Mouse (Mus musculus) hindbrain, embryonic 16.5 days (tissue): Measurements from ENCODE around the gene Pcdh9. TPM values are rescaled to one million over a fixed set of nuclear protein-coding genes. Genes with fewer than 3 reads are reported as not detected.

ENCODE experiments used
- ATAC-seq: fragments of 200-750 bp; cut with Nextera tagmentation; 2 replicates; pipeline ENCODE4 v1.8.0; 2017; ENCODE audit warnings: moderate TSS enrichment, moderate library complexity
- H3K27ac ChIP-seq: fragments of 300-500 bp; sonication (generic); 2 replicates; pipeline ENCODE4 v1.5.1; 2014; ENCODE audit warnings: low read depth, mild to moderate bottlenecking, control low read depth, low read length, moderate library complexity
- H3K27me3 ChIP-seq: fragments of 300-500 bp; sonication (generic); replicated peaks from 2 replicates; pipeline ENCODE4 v1.6.1; 2014; ENCODE audit warnings: low read length; ENCODE audit not compliant: control insufficient read depth, insufficient read depth
- H3K36me3 ChIP-seq: fragments of 300-500 bp; sonication (generic); 2 replicates; pipeline ENCODE4 v1.6.1; 2014; ENCODE audit warnings: mild to moderate bottlenecking, low read length, moderate library complexity, mixed read lengths; ENCODE audit not compliant: control insufficient read depth, insufficient read depth
- H3K4me1 ChIP-seq: fragments of 300-500 bp; sonication (generic); 2 replicates; pipeline ENCODE4 v1.6.1; 2014; ENCODE audit warnings: low read depth, low read length; ENCODE audit not compliant: control insufficient read depth, insufficient read depth
- H3K4me2 ChIP-seq: fragments of 300-500 bp; sonication (generic); 2 replicates; pipeline ENCODE4 v1.6.1; 2014; ENCODE audit warnings: mild to moderate bottlenecking, low read length, control low read depth, moderate library complexity
- H3K4me3 ChIP-seq: fragments of 300-500 bp; sonication (generic); 2 replicates; pipeline ENCODE4 v1.5.1; 2014; ENCODE audit warnings: mild to moderate bottlenecking, low read length, control low read depth, moderate library complexity
- H3K9ac ChIP-seq: fragments of 300-500 bp; sonication (generic); 2 replicates; pipeline ENCODE4 v1.6.1; 2014; ENCODE audit warnings: low read depth, mild to moderate bottlenecking, control low read depth, low read length, moderate library complexity
- H3K9me3 ChIP-seq: fragments of 300-500 bp; sonication (generic); 2 replicates; pipeline ENCODE4 v1.6.1; 2014; ENCODE audit warnings: mild to moderate bottlenecking, low read length, moderate library complexity; ENCODE audit not compliant: control insufficient read depth
- WGBS: fragments of 180-500 bp; shearing (Covaris S2); extraction: QIAGEN DNeasy Blood & Tissue Kit; methylation state at CpG from one replicate; pipeline ENCODE4 v1.1.7; 2014; 5-methylcytosine and 5-hydroxymethylcytosine counted together
- polyA plus RNA-seq: library from polyadenylated mRNA; unstranded; fragments of >200 nt; fragmentation: Nextera tagmentation; extraction: Ambion mirVana; gene quantifications from 2 replicates; pipeline ENCODE4 v1.2.1, GENCODE M21; 2015

The Pcdh9 gene
- 216 and 232 TPM in 2 replicates for polyA plus RNA-seq

- Histone ChIP-seq H3K4me3 (peak within 1 kb of the TSS; percentile 58), H3K4me2 (peak within 1 kb of the TSS; percentile 72), H3K9me3 (no peaks in the 10 kb centered on the region), H3K4me1 (peaks cover 3% of the 10 kb centered on the region), H3K36me3 (peaks cover 5% of the 10 kb centered on the region; the same call in 1 of the 2 replicates), H3K27me3 (no peaks in the 10 kb centered on the region), H3K9ac (peak within 1 kb of the TSS; percentile 76), H3K27ac (peak within 1 kb of the TSS; percentile 86)
- WGBS: under 1% methylated on average over 50 of the region's 50 CpGs
- ATAC-seq: peak; percentile 99
Observed at GRCm38 (mm10) chr14:93890519-93891370, at the start of gene Pcdh9. Gene Pcdh9, minus strand, starts transcription at chr14:93890679.

GRCm38 (mm10) chr14:93906928-93907327 lies 16.4 kb upstream of the Pcdh9 start:
- no peak overlapping the region for H3K9ac ChIP-seq
- H3K4me2 ChIP-seq: no peak overlapping the region
- WGBS: 80% methylated on average over 1 of the region's 1 CpGs
- no peaks in the 10 kb centered on the region for H3K27me3 ChIP-seq
- no peak for ATAC-seq
- H3K36me3 ChIP-seq: no peaks in the 10 kb centered on the region
- no peaks in the 10 kb centered on the region for H3K9me3 ChIP-seq
- no peak overlapping the region for H3K4me3 ChIP-seq
- no peaks in the 10 kb centered on the region for H3K4me1 ChIP-seq
- H3K27ac ChIP-seq: no peak overlapping the region

GRCm38 (mm10) chr14:93898533-93898932 lies 8.1 kb upstream of the Pcdh9 start:
- no peak for ATAC-seq

GRCm38 (mm10) chr14:93895131-93895530 lies 4.7 kb upstream of the Pcdh9 start:
- ATAC-seq: no peak
- no peak overlapping the region for H3K9ac ChIP-seq
- 92% methylated on average over 3 of the region's 3 CpGs for whole genome bisulfite sequencing
- no peaks in the 10 kb centered on the region for H3K36me3 ChIP-seq
- H3K4me1 ChIP-seq: no peaks in the 10 kb centered on the region; the same call in 1 of the 2 replicates
- no peak overlapping the region for H3K27ac ChIP-seq
- H3K4me2 ChIP-seq: no peak overlapping the region
- H3K9me3 ChIP-seq: no peaks in the 10 kb centered on the region
- H3K27me3 ChIP-seq: no peaks in the 10 kb centered on the region
- no peak overlapping the region for H3K4me3 ChIP-seq

More at GRCm38 (mm10) chr14:93898533-93898932, 8.1 kb upstream of the Pcdh9 start:
- H3K9me3 ChIP-seq: no peaks in the 10 kb centered on the region
- H3K4me1 ChIP-seq: no peaks in the 10 kb centered on the region
- H3K27ac ChIP-seq: no peak overlapping the region
- no peak overlapping the region for H3K4me3 ChIP-seq
- H3K9ac ChIP-seq: no peak overlapping the region
- no peaks in the 10 kb centered on the region for H3K36me3 ChIP-seq
- H3K4me2 ChIP-seq: no peak overlapping the region
- H3K27me3 ChIP-seq: no peaks in the 10 kb centered on the region

GRCm38 (mm10) chr14:93891371-93891746 lies 880 bp upstream of the Pcdh9 start:
- H3K27me3 ChIP-seq: no peaks in the 10 kb centered on the region
- WGBS: under 1% methylated on average over 13 of the region's 13 CpGs
- peaks cover under 1% of the 10 kb centered on the region; the same call in 1 of the 2 replicates for H3K36me3 ChIP-seq
- peak overlapping the region; percentile 72 for H3K4me2 ChIP-seq
- peak overlapping the region; percentile 76 for H3K9ac ChIP-seq
- peak overlapping the region; percentile 58 for H3K4me3 ChIP-seq
- ATAC-seq: 0 out of 2 replicates have a peak, but pooled peaks have one; percentile 2
- H3K9me3 ChIP-seq: no peaks in the 10 kb centered on the region
- peak overlapping the region; percentile 86 for H3K27ac ChIP-seq
- peaks cover 2% of the 10 kb centered on the region; the same call in 1 of the 2 replicates for H3K4me1 ChIP-seq

GRCm38 (mm10) chr14:93889839-93890518 lies 500 bp downstream of the Pcdh9 start:
- WGBS: 0% methylated on average over 20 of the region's 20 CpGs
- peaks cover 7% of the 10 kb centered on the region for H3K4me1 ChIP-seq
- peak overlapping the region; percentile 80 for H3K27ac ChIP-seq
- H3K9me3 ChIP-seq: no peaks in the 10 kb centered on the region
- H3K4me3 ChIP-seq: peak overlapping the region; percentile 58
- H3K4me2 ChIP-seq: peak overlapping the region; percentile 72
- peaks cover 5% of the 10 kb centered on the region; the same call in 1 of the 2 replicates for H3K36me3 ChIP-seq
- H3K9ac ChIP-seq: peak overlapping the region; percentile 72
- ATAC-seq: peak; percentile 49
- H3K27me3 ChIP-seq: no peaks in the 10 kb centered on the region

GRCm38 (mm10) chr14:93889231-93889630 lies 1.2 kb downstream of the Pcdh9 start:
- 16% methylated on average over 6 of the region's 6 CpGs for WGBS
- Histone ChIP-seq H3K9me3 (no peaks in the 10 kb centered on the region), H3K4me2 (peak overlapping the region; percentile 72), H3K4me1 (peaks cover 7% of the 10 kb centered on the region), H3K36me3 (peaks cover 5% of the 10 kb centered on the region; the same call in 1 of the 2 replicates), H3K27me3 (no peaks in the 10 kb centered on the region), H3K9ac (peak overlapping the region; percentile 72), H3K4me3 (peak overlapping the region; percentile 58), H3K27ac (no peak overlapping the region; the same call in 1 of the 2 replicates)
- no peak for ATAC-seq

GRCm38 (mm10) chr14:93888346-93888745 lies 2.1 kb downstream of the Pcdh9 start:
- Histone ChIP-seq H3K27ac (no peak overlapping the region), H3K4me3 (peak overlapping the region; percentile 58), H3K4me1 (peaks cover 7% of the 10 kb centered on the region), H3K27me3 (no peaks in the 10 kb centered on the region), H3K36me3 (peaks cover 5% of the 10 kb centered on the region; the same call in 1 of the 2 replicates), H3K9ac (peak overlapping the region; percentile 72), H3K9me3 (no peaks in the 10 kb centered on the region), H3K4me2 (peak overlapping the region; percentile 72)
- no peak for ATAC-seq
- WGBS: 55% methylated on average over 5 of the region's 5 CpGs

- Histone ChIP-seq H3K4me3 (peak overlapping the region; percentile 58), H3K4me2 (peak overlapping the region; percentile 72), H3K36me3 (peaks cover 5% of the 10 kb centered on the region; the same call in 1 of the 2 replicates), H3K27ac (no peak overlapping the region), H3K9me3 (no peaks in the 10 kb centered on the region), H3K4me1 (peaks cover 7% of the 10 kb centered on the region), H3K27me3 (no peaks in the 10 kb centered on the region), H3K9ac (peak overlapping the region; percentile 51; the same call in 1 of the 2 replicates)
- WGBS: 52% methylated on average over 7 of the region's 7 CpGs
- ATAC-seq: no peak
Observed at GRCm38 (mm10) chr14:93887066-93887465, 3.4 kb downstream of the Pcdh9 start.
